Mouse (Mus musculus) cerebellum, adult (tissue): Measurements from ENCODE around the gene Ebf4.
"Not testable (repeated sequence)": the region's sequence is repeated elsewhere in the genome, so short reads cannot be mapped to it uniquely, and the experiment has no call there.

Experiments
- ATAC-seq: cut with Nextera tagmentation; 2 replicates; pipeline ENCODE4 v1.9.2; 2017; ENCODE audit warnings: mild to moderate bottlenecking, moderate library complexity, mixed read lengths; ENCODE audit not compliant: insufficient number of reproducible peaks, low FRiP score, low TSS enrichment

Ebf4 gene

DNA sequence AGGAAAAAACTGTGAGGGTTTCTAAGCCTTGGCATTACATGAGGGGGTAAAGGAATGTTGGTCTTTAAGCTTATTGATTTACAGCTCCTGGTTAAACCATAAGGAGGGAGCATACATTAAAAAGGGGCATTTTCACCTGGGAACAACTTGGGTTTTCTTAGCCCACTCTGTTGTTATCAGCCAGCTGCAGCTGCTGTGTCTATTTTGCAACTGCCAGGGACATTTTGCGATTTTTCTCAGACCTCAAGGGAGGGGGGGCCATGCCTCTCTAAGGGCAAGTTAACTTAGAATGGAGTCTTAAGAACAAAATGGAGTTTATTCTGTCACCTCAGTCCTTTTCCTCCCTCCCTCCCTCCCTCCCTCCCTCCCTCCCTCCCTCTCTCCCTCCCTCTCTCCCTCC, 78.1 kb downstream of the Ebf4 start:
- ATAC-seq: not testable (repeated sequence)

GRCm38 (mm10) chr2:130374951-130375350, 80.0 kb downstream of the Ebf4 start:
- no peak for ATAC-seq

DNA sequence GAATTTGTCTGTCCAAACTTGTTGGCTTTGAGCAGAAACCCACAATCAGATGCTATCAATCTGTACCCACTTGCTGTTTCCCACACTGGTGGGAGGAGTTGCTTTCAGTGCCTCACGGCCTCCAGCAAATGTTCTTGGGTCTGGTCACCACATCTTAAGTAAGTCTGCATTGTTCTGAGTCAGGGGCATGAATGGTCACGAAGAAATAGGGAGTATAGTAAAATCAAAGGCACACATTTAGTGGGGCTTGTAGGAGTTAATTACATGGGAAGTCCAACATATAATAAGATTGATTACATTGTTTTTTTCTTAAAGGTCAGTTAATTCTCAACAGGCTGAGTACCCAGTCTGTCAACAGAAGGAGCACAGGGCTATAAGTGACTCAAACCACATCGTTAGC, 88.2 kb downstream of the Ebf4 start:
- no peak for ATAC-seq

- ATAC-seq: no peak
These were observed 88.9 kb downstream of the Ebf4 start for GRCm38 (mm10) chr2:130383895-130384294.

GRCm38 (mm10) chr2:130386212-130386611, 91.2 kb downstream of the Ebf4 start:
- no peak for ATAC-seq

- no peak for ATAC-seq
These were observed 93.8 kb downstream of the Ebf4 start for GRCm38 (mm10) chr2:130388796-130389195.

DNA sequence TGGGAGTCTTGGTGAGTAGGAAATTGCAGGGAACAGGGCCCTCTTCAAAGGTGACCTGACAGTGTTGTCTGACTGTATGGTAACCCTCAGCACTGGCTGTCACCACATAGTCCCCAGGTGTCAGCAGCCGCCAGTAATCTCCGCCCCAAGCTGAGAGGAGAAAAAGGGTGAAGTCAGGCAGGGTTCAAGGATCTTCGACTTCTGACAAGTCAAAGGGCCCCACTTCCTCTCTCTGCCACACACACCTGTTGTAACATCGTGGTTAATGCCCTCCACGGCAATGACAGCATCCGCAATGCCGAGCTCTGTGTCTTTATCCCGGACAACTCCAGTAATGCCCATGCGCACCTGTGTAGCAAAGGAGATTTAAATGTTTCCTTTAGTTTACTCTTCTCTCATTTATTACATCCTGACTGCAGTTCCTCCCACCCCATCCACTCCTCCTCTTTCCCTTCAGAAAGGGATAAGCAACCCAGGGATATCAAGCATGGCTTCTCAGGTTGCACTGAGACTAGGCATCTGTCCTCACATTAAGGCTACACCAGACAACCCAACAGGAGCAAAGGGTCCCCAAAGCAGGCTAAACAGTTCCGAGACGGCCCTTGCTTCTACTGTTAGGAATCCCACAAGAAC, 96.1 kb downstream of the Ebf4 start:
- no peak for ATAC-seq

- ATAC-seq: no peak
These were observed 97.9 kb downstream of the Ebf4 start for GRCm38 (mm10) chr2:130392836-130393235.

DNA sequence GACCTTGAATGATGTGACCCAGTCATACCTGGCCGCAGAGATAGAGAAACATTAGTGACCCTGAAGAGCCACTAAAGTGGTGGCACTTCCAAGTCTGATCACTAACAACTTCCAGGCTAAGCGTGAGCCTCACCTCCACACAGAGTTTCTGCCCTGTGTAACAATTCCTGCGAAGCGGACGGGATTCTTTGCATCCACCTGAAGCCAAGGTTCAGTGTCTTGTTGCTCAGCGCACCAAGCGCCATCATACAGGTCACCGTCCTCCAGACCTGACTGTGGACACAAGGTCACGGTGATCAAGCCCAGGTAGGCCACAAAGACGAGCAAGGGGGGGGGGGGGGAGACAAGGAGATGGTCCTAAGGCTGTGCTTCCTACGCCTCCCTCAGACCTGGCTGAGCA, 100.7 kb downstream of the Ebf4 start:
- no peak for ATAC-seq

DNA sequence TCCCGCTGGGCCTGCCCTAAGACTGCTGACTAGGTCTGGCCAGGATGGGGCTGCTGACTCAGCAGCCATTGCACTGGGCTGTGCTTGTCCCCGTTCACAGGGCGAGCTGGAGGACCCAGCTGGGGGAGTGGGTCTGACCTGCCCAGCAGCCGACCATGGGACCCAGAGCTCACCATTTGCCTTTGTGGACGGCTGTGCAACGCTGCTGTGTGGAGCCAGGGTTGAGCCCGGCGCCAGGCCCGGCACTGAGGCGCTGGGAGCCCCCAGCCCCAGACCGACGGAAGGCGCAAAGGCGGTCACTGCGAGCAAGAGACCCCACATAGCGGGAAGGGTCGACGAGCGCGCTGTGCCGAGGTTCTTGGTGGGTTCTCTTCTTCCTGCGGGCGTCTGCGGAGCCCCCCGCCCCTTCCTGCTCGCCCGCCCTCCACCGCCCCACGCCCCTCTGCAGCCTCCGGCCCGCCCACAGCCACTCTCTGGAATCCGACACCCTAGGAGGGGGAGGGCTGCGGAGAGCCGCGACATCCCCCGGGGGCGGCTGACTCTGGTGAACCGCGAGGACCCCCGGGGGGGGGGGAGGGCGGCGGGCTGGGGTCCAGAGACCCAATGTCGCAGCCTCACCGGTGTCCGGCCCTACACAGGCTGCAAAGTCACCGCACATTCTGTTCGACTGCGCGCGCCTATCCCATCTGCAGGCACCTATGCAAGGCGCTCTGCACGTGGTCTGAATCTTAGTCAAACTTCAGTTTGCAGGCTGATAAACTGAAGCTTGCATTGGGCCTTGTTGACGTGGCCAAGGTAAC, 102.4 kb downstream of the Ebf4 start, which contains the start of gene Cpxm1:
Gene Cpxm1 (minus strand): TSS at position 389 of the 800 bp plus-strand sequence.
- ATAC-seq: peak; percentile 57; the same call in 1 of the 2 replicates

GRCm38 (mm10) chr2:130398091-130398490, 103.1 kb downstream of the Ebf4 start:
- ATAC-seq: no peak

- no peak for ATAC-seq
These were observed 105.1 kb downstream of the Ebf4 start for GRCm38 (mm10) chr2:130400046-130400445.

- no peak for ATAC-seq
These were observed 106.9 kb downstream of the Ebf4 start for GRCm38 (mm10) chr2:130401891-130402290.

- no peak for ATAC-seq
These were observed 110.0 kb downstream of the Ebf4 start, which contains the start of the genes Gm28372 and 1700020A23Rik for GRCm38 (mm10) chr2:130404939-130405338. Gm28372 (plus strand) TSS chr2:130405239. 1700020A23Rik (plus strand) TSS chr2:130405259.

- no peak for ATAC-seq
These were observed 111.2 kb downstream of the Ebf4 start, which contains the start of gene Tmem239 for GRCm38 (mm10) chr2:130406178-130406577. Tmem239 (plus strand) TSS chr2:130406478.

- ATAC-seq: no peak
These were observed 113.2 kb downstream of the Ebf4 start for GRCm38 (mm10) chr2:130408194-130408593.

DNA sequence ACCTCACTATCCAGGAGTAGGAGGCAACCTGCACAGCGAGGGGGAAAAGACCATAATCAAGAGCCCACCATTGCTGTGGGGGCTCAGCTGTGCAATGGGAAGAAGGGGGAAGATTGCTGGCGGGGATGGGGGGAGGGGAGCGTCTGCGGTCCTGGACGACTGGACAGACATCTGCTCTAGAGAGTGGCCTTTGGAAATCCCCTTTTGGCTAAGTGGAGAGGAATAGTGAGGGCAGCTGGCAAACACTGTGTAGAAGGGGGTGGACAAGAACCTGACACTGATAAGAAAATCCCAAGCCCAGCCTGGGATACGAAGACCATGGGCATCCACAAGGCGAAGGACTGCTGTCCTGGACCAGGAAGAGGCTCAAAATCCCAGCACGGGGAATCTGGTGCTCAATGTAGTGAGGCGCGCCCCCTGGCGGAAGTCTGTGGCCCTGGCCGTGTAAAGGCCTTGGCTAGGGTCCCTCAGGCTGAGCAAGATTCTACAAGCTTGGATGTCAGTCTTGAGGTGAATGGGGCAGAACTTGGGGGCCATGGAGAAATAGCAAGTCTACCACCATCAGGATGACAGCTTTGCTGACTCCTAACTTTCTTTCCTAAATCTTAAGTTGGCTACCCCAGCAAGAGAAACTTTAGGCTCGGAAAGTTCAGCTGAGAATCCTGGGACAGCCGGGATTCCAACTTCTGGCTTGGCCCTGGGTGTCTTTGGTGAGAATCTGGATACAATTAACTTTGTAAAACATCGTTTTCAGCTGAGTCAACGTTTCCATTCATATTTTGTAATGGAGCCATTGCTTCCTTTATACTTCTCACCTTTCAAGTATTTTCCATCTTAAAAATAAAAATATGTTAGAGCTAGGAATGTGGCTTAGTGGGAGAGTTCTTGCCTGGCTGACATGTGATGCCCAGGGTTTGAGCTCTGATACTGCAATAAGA, 116.9 kb downstream of the Ebf4 start:
- ATAC-seq: peak; percentile 76

- ATAC-seq: no peak
These were observed 117.8 kb downstream of the Ebf4 start for GRCm38 (mm10) chr2:130412775-130413174.

DNA sequence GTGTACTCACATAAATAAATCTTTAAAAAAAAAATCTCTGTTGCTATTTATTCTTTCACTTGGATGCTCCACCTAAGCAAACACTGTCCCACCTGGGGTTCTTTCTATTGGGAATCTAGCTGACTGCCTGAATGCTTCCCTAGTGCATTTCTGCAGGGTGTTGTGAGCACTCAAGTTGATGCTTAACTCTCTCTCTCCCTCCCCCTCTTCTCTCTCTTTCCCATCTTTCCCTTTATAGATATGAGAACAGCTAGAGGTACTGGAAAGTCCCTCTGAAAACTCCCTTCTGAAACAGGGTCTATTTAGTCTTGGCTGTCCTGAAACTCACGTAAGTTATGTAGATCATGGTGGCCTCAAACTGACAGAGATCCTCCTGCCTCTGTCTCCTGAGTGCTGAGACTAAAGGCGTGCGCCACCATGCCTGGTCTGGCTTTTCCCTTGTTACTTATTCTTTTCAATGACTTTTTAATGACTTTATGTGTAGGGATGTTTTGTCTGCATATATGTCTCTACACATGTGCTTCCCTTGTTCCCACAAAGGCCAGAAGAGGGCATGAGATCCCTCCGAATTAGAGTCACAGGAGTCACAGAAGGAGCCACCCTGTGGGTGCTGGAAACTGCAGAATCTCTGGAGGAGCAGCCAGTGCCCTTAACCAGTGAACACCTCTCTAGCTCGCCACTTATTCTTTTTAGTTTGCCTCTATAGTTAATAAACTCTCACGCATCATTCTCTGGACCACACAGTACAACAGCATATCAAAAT, 119.3 kb downstream of the Ebf4 start:
- ATAC-seq: no peak
